Mouse (Mus musculus) embryonic facial prominence, embryonic 13.5 days (tissue): Measurements from ENCODE around the gene Ubxn11. TPM values are rescaled to one million over a fixed set of nuclear protein-coding genes. Genes with fewer than 3 reads are reported as not detected.

ENCODE experiments used
- ATAC-seq: fragments of 200-750 bp; cut with Nextera tagmentation; 2 replicates; pipeline ENCODE4 v1.8.0; 2017; ENCODE audit warnings: low read depth; ENCODE audit not compliant: insufficient number of reproducible peaks, insufficient read depth, low FRiP score, low TSS enrichment
- H3K27ac ChIP-seq: fragments of 300-500 bp; sonication (generic); 2 replicates; pipeline ENCODE4 v1.5.1; 2015; ENCODE audit warnings: moderate library complexity, mild to moderate bottlenecking, inconsistent platforms
- H3K27me3 ChIP-seq: fragments of 300-500 bp; sonication (generic); 2 replicates; pipeline ENCODE4 v1.6.1; 2015; ENCODE audit warnings: mild to moderate bottlenecking, inconsistent platforms
- H3K36me3 ChIP-seq: fragments of 300-500 bp; sonication (generic); 2 replicates; pipeline ENCODE4 v1.6.1; 2015; ENCODE audit warnings: mild to moderate bottlenecking, inconsistent platforms
- H3K4me1 ChIP-seq: fragments of 300-500 bp; sonication (generic); 2 replicates; pipeline ENCODE4 v1.6.1; 2015; ENCODE audit warnings: inconsistent platforms
- H3K4me2 ChIP-seq: fragments of 300-500 bp; sonication (generic); 2 replicates; pipeline ENCODE4 v1.6.1; 2015; ENCODE audit warnings: moderate library complexity, mild to moderate bottlenecking, inconsistent platforms
- H3K4me3 ChIP-seq: fragments of 300-500 bp; sonication (generic); 2 replicates; pipeline ENCODE4 v1.5.1; 2015; ENCODE audit warnings: mild to moderate bottlenecking, inconsistent platforms
- H3K9ac ChIP-seq: fragments of 300-500 bp; sonication (generic); 2 replicates; pipeline ENCODE4 v1.6.1; 2015; ENCODE audit warnings: mild to moderate bottlenecking, inconsistent platforms
- H3K9me3 ChIP-seq: fragments of 300-500 bp; sonication (generic); 2 replicates; pipeline ENCODE4 v1.6.1; 2016; ENCODE audit warnings: inconsistent platforms
- WGBS: fragments of 180-500 bp; shearing (Covaris S2); methylation state at CpG from one replicate; pipeline ENCODE4 v1.1.7; 2015; ENCODE audit warnings: mixed read lengths; 5-methylcytosine and 5-hydroxymethylcytosine counted together
- polyA plus RNA-seq: library from polyadenylated mRNA; unstranded; fragments of >200 nt; fragmentation: Nextera tagmentation; extraction: Ambion mirVana; gene quantifications from 2 replicates; pipeline ENCODE4 v1.2.1, GENCODE M21; 2015

Gene Ubxn11
- polyA plus RNA-seq, 1 experiment from 2014 or later = 11.9 TPM

DNA sequence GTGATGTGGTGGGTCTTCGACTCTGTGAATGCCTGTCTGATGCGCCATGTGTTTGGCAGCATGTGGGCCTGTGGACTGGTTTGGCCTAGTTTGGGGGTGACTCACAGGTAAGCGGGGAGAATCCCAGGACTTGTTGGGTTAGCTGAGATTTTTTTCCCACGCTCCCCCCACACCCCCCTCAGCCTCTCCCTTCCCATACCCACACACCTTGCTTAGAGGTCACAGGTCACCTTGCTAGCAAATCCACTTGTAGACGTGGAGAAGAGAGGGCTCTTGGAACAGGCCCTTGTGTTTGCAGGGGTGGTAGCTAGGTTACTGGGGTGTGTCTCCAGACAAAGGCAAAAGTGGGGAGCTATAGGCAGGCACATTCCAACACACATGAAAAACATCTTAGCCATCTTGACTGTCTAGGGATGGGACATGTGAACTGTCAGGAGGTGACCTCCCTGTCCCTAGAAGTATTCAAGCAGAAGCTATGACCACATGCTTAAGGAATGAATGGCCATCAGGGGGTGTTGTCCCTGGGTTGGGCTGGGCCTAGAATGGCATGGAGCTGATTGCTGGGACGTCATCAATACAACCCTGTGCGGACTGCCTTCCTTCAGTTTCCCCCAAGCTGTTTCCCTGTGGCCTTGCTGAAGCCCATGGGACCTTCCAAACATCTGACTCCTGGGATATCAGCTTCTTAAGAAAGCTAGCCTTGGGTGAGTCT is 34.4 kb upstream of the Ubxn11 start:
- H3K4me1 ChIP-seq = 0 out of 2 replicates have a peak, but pooled peaks cover 7% of the 10 kb centered on the region
- H3K4me3 ChIP-seq = no peak overlapping the region
- H3K4me2 ChIP-seq = no peak overlapping the region
- no peak overlapping the region for H3K9ac ChIP-seq
- 0 out of 2 replicates have a peak, but pooled peaks have one; percentile 11 for ATAC-seq
- peaks cover 25% of the 10 kb centered on the region for H3K27me3 ChIP-seq
- no peaks in the 10 kb centered on the region for H3K36me3 ChIP-seq
- no peaks in the 10 kb centered on the region for H3K9me3 ChIP-seq
- WGBS = 77% methylated on average over 7 of the region's 7 CpGs
- no peak overlapping the region for H3K27ac ChIP-seq

DNA sequence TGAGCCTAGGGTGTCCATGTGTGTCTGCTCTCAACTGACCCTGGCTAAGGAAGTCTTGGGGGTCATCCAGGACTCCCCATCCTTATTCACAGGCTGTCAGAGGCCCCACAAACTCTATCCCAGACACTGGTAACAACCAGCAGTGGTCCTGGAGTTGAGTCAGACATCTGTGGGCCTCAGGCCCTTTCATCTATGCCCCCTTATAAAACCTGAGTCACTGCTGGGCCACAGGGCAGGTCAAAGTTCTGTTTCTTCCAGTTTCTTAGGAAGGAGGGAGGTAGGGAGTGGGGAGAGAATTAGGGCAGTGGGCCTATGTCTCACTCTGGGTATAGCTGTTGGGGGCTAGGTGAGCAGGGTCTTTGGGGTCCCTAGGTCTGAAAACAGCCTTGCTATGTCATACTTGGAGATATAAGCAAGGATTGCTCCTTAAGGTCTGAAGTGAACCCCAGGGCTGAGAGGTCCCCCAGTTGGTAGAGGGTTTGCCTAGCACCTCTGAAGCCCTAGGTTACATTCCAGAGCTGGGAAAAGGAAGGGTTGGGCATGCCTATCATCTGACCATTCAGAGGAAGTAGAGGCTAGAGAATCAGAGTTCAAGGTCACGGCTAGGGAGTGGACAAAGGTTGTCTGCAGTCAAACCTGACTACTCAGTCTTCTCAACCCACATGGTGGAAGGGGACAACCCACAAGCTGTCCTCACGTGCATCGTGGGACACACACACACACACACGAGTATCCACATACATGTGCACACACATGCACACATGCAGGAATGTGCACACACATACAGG is 33.4 kb upstream of the Ubxn11 start:
- H3K4me3 ChIP-seq = no peak overlapping the region
- no peak for ATAC-seq
- WGBS = 87% methylated on average over 4 of the region's 4 CpGs

DNA sequence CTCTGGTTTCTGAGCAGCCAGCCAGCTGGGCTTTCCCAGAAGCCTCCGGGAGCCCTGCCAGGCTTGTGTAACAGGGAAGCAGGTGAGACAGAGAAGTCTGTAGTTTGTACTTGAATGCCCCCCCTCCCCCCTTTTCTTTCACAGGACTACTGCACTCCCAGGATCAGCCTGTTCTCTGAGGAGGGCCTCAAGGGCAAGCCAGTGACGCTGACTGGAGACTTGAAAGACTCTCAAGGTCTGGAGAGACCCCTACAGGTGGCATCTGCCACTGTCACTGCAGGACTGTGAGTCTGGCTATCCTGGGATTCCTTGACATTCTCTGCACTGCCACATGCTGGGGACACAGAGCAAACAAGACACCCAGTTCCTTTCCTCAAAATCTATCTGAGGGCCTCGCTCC is 23.7 kb upstream of the Ubxn11 start:
- H3K9me3 ChIP-seq = no peaks in the 10 kb centered on the region
- 14% methylated on average over 3 of the region's 3 CpGs for WGBS
- H3K27me3 ChIP-seq = peaks cover 26% of the 10 kb centered on the region
- no peak overlapping the region for H3K4me2 ChIP-seq
- no peaks in the 10 kb centered on the region for H3K36me3 ChIP-seq
- no peak for ATAC-seq
- H3K4me3 ChIP-seq = no peak overlapping the region
- H3K4me1 ChIP-seq = peaks cover 15% of the 10 kb centered on the region
- H3K9ac ChIP-seq = no peak overlapping the region
- H3K27ac ChIP-seq = no peak overlapping the region

More for the DNA sequence above, 33.4 kb upstream of the Ubxn11 start:
- no peak overlapping the region for H3K27ac ChIP-seq
- peaks cover 25% of the 10 kb centered on the region for H3K27me3 ChIP-seq
- H3K9me3 ChIP-seq = no peaks in the 10 kb centered on the region
- no peak overlapping the region for H3K9ac ChIP-seq
- H3K36me3 ChIP-seq = no peaks in the 10 kb centered on the region
- H3K4me1 ChIP-seq = 0 out of 2 replicates have a peak, but pooled peaks cover 7% of the 10 kb centered on the region
- H3K4me2 ChIP-seq = no peak overlapping the region

DNA sequence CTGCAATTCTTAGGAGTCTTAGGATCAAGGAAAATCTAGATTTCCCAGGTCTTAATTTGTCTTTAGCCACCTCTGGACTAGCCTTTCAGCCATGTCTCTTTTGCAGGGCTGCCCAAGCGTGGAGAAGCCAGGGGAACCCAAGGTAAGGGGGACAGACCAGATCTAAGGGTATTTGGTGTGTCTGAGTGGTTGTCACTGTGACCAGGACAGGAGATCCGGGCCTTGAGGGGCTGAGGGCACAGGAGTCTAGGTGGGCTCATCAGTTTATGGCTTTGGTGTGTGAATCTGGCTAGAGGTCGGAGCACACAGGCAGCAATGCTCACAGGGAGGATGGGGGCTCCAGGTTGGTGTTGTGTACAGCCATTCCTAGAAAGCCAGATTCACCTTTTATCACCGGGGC is 21.7 kb upstream of the Ubxn11 start:
- no peak overlapping the region for H3K4me3 ChIP-seq
- H3K9ac ChIP-seq = no peak overlapping the region
- no peaks in the 10 kb centered on the region for H3K36me3 ChIP-seq
- WGBS = 79% methylated on average over 4 of the region's 4 CpGs
- peaks cover 26% of the 10 kb centered on the region for H3K27me3 ChIP-seq
- H3K27ac ChIP-seq = no peak overlapping the region
- H3K9me3 ChIP-seq = peaks cover 3% of the 10 kb centered on the region; the same call in 1 of the 2 replicates
- ATAC-seq = no peak
- H3K4me2 ChIP-seq = no peak overlapping the region
- H3K4me1 ChIP-seq = peaks cover 15% of the 10 kb centered on the region

DNA sequence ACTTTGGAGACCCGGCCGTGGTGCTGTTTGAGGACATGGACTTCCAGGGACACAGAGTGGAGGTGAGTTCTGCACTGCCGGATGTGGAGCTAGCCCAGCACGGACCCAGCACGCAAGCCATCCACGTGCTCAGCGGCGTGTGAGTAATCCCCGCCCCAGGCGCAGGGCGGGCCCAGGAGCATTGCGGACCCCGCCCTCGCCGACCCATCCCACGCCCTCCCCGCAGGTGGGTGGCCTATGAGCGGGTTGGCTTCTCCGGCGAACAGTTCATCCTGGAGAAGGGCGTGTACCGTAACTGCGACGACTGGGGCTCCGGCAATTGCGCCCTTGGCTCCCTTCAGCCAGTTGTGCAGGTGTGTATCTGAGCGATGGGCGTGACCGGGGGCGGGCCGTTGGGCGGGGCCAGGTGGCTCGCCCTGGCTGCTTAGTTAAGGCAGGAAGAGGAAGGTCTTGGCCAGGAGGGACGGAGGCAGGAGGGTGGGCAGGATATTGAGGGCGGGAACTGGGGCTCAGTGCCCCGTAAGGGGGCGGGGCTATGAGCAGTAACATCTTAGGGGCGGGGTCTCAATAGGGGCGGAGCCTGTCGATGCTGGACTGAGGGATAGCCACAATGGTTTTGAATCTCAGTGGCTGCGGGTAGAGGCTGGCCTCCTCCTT is 20.5 kb upstream of the Ubxn11 start:
- under 1% methylated on average over 41 of the region's 41 CpGs for WGBS
- Histone ChIP-seq H3K27ac (no peak overlapping the region), H3K9ac (peak overlapping the region; percentile 54), H3K27me3 (peaks cover 26% of the 10 kb centered on the region), H3K4me2 (peak overlapping the region; percentile 85), H3K4me3 (peak overlapping the region; percentile 49), H3K36me3 (no peaks in the 10 kb centered on the region), H3K9me3 (peaks cover 3% of the 10 kb centered on the region; the same call in 1 of the 2 replicates), H3K4me1 (peaks cover 15% of the 10 kb centered on the region)
- ATAC-seq = peak; percentile 76

DNA sequence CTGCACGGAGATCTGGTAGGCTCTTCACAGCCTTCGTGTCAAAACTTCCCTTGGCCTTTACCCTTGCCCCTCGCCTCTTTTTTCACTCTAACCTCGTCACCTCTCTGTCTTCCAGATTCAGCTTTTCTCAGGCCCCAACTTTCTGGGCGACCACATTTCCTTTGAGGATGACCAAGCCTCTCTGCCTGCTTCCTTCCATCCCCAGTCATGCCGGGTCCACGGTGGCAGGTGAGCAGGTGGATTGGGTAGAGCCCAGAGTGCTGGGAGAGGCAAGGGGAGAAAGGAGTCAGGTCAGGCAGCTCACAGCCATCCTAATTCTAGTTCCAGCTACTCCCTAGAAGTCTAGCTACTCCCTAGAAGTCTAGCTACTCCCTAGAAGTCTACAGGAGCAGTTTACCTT is 19.9 kb upstream of the Ubxn11 start:
- WGBS = 15% methylated on average over 7 of the region's 7 CpGs
- ATAC-seq = no peak

DNA sequence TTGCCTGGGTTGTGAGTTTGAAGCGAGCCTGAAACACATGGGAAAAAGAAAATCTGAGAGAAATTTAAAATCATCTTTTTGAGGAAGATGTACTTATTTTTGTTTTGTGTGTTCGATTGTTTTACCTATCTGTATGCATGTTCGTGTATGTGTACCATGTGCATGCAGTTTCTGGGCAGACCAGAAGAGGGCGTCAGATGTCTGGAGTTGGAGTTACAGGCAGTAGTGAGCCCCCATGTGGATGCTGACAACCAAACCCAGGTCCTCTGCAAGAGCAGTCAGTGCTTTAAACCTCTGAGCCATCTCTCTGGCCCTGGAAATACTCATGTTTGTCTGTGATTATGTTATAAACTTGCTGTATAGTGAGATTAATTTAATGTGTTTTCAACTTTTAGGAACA is 17.4 kb upstream of the Ubxn11 start:
- Histone ChIP-seq H3K36me3 (no peaks in the 10 kb centered on the region), H3K9me3 (peaks cover 3% of the 10 kb centered on the region; the same call in 1 of the 2 replicates), H3K4me2 (no peak overlapping the region), H3K4me3 (no peak overlapping the region), H3K27ac (no peak overlapping the region), H3K27me3 (peaks cover 26% of the 10 kb centered on the region), H3K9ac (no peak overlapping the region), H3K4me1 (peaks cover 12% of the 10 kb centered on the region)
- 85% methylated on average over 4 of the region's 4 CpGs for WGBS
- ATAC-seq = no peak

More for the DNA sequence above, 19.9 kb upstream of the Ubxn11 start:
- no peak overlapping the region for H3K27ac ChIP-seq
- H3K4me2 ChIP-seq = peak overlapping the region; percentile 85
- H3K9ac ChIP-seq = peak overlapping the region; percentile 54
- no peaks in the 10 kb centered on the region for H3K36me3 ChIP-seq
- H3K9me3 ChIP-seq = peaks cover 3% of the 10 kb centered on the region; the same call in 1 of the 2 replicates
- peaks cover 15% of the 10 kb centered on the region for H3K4me1 ChIP-seq
- peaks cover 26% of the 10 kb centered on the region for H3K27me3 ChIP-seq
- H3K4me3 ChIP-seq = peak overlapping the region; percentile 49

DNA sequence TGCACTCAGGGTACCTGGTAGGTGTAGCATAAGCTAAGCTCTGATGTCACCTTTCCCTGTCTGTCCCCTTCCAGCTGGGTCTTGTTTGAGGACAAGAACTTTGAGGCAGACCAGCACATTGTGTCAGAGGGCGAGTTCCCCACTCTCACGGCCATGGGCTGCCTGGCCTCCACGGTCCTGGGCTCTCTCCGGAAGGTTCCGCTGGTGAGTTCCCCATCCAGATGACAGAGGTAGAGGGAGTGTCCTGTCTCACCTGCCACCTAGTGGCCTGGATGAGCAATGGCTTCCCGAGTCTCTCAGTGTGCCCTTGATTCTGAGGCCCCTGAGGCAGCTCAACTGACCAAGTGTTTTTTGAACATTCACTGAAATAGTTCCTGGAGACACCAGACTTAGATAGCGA is 15.0 kb upstream of the Ubxn11 start:
- no peak for ATAC-seq
- H3K4me2 ChIP-seq = peak overlapping the region; percentile 24; the same call in 1 of the 2 replicates

DNA sequence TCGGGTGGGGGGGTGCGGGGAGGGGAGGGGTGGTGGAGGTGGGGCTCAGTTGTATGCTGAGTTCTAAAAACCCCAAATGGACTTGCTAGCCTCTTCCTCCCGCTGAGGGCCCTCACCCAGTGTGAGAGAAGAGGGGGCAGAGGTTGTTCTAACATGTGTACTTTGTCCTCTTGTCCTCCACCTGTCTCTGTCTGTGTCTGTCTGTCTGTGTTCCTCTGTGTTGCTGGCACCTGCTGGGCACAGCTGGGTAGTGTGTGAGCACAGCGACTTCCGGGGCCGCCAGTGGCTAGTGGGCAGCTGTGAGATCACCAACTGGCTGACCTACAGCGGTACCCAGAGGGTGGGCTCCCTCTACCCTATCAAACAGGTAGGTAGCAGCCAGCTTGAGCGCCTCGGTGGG is 13.3 kb upstream of the Ubxn11 start:
- Histone ChIP-seq H3K36me3 (no peaks in the 10 kb centered on the region), H3K4me2 (no peak overlapping the region), H3K9me3 (peaks cover 3% of the 10 kb centered on the region; the same call in 1 of the 2 replicates), H3K4me3 (no peak overlapping the region), H3K27ac (no peak overlapping the region), H3K4me1 (no peaks in the 10 kb centered on the region), H3K27me3 (no peaks in the 10 kb centered on the region), H3K9ac (no peak overlapping the region)
- no peak for ATAC-seq
- 80% methylated on average over 9 of the region's 9 CpGs for WGBS

More for the DNA sequence above, 15.0 kb upstream of the Ubxn11 start:
- WGBS = 33% methylated on average over 7 of the region's 7 CpGs
- Histone ChIP-seq H3K4me1 (0 out of 2 replicates have a peak, but pooled peaks cover 2% of the 10 kb centered on the region), H3K27me3 (peaks cover 7% of the 10 kb centered on the region), H3K4me3 (no peak overlapping the region), H3K36me3 (no peaks in the 10 kb centered on the region), H3K9me3 (peaks cover 3% of the 10 kb centered on the region; the same call in 1 of the 2 replicates), H3K27ac (no peak overlapping the region), H3K9ac (no peak overlapping the region)

DNA sequence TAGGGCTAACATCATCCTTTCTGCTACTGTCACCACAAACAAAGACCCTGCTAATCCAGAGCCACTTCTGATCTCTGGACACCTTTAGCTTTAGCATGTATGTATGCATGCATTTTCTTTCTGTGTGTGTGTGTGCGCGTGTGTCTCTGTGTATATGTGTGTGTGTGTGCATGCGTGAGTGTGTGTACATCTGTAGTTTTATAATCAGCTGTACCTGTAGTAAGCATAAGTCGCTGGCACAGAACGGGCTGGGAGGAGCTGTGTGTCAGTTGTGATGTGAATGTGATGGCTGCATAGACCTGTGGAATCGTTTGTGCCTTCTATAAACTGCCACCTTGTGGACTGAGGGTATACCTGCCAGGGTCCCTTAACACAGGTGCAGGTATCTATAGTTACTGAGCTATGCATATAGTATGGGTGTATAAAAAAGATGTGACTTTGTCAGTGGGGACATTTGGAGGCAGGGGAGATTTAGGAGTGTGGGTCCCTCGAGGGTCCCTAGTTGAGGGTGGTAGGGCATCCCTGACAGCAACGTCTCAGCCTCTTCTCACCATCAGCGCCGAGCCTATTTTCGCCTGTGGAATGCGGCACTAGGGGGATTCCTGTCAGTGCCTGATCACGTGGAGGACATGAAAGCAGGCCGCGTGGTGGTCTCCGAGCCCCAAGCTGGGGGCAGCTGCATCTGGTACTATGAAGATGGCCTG is 11.7 kb upstream of the Ubxn11 start:
- Histone ChIP-seq H3K27me3 (no peaks in the 10 kb centered on the region), H3K36me3 (no peaks in the 10 kb centered on the region), H3K27ac (no peak overlapping the region), H3K4me1 (no peaks in the 10 kb centered on the region), H3K9ac (no peak overlapping the region), H3K4me2 (no peak overlapping the region), H3K9me3 (no peaks in the 10 kb centered on the region), H3K4me3 (no peak overlapping the region)
- no peak for ATAC-seq
- 80% methylated on average over 16 of the region's 16 CpGs for WGBS

DNA sequence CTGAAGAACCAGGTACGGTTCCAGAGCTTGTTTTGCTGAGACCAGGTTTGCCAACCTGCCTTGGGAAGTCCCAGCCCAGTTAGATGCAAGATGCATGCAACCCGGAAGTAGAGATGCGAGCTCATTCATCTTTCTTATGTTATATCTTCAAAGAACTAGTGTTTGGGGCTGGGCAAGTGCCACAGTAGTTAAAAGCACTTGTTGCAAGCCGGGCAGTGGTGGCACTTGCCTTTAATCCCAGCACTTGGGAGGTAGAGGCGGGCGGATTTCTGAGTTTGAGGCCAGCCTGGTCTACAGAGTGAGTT is 11.2 kb upstream of the Ubxn11 start:
- H3K4me2 ChIP-seq = no peak overlapping the region
- no peak overlapping the region for H3K4me3 ChIP-seq
- WGBS = 81% methylated on average over 6 of the region's 6 CpGs
- H3K27me3 ChIP-seq = no peaks in the 10 kb centered on the region
- H3K9me3 ChIP-seq = no peaks in the 10 kb centered on the region
- no peaks in the 10 kb centered on the region for H3K36me3 ChIP-seq
- ATAC-seq = no peak
- H3K9ac ChIP-seq = no peak overlapping the region
- no peak overlapping the region for H3K27ac ChIP-seq
- no peaks in the 10 kb centered on the region for H3K4me1 ChIP-seq
